Mouse (Mus musculus) myocyte (in vitro differentiated cells): Measurements from ENCODE around the gene Smco2.

Source experiments
- CEBPB ChIP-seq: IDR thresholded peaks from 2 replicates; pipeline ENCODE4 v1.6.1; 2011; ENCODE audit warnings: mild to moderate bottlenecking, moderate library complexity; ENCODE audit not compliant: poor library complexity, insufficient read depth, severe bottlenecking
- E2F4 ChIP-seq: IDR thresholded peaks from one replicate; pipeline ENCODE4 v1.6.1; 2011; ENCODE audit warnings: mild to moderate bottlenecking, control low read depth, moderate library complexity; ENCODE audit not compliant: insufficient read depth
- MAX ChIP-seq: IDR thresholded peaks from one replicate; pipeline ENCODE4 v1.6.1; 2011; ENCODE audit warnings: low read depth, mild to moderate bottlenecking, control low read depth
- POLR2A ChIP-seq: IDR thresholded peaks from one replicate; pipeline ENCODE4 v1.6.1; 2011; ENCODE audit warnings: low read depth, mild to moderate bottlenecking, control low read depth, moderate library complexity; ENCODE audit not compliant: insufficient read length
- REST ChIP-seq: IDR thresholded peaks from one replicate; pipeline ENCODE4 v1.6.1; 2011; ENCODE audit warnings: mild to moderate bottlenecking, control low read depth, moderate library complexity; ENCODE audit not compliant: insufficient read depth, insufficient read length
- TCF12 ChIP-seq: IDR thresholded peaks from one replicate; pipeline ENCODE4 v1.6.1; 2011; ENCODE audit warnings: mild to moderate bottlenecking, control low read depth; ENCODE audit not compliant: poor library complexity, insufficient read depth, severe bottlenecking
- TCF3 ChIP-seq: IDR thresholded peaks from one replicate; pipeline ENCODE4 v1.6.1; 2011; ENCODE audit warnings: low read depth, control low read depth; ENCODE audit not compliant: insufficient read length
- USF1 ChIP-seq: IDR thresholded peaks from one replicate; pipeline ENCODE4 v1.6.1; 2011; ENCODE audit warnings: low read depth, mild to moderate bottlenecking, control low read depth, moderate library complexity

- TF ChIP-seq TCF3 (no peak), REST (no peak), TCF12 (no peak), POLR2A (no peak), CEBPB (no peak), E2F4 (no peak), MAX (no peak), USF1 (no peak)
These were observed 40.7 kb downstream of the Smco2 start for GRCm38 (mm10) chr6:146890633-146891032.
